Mouse (Mus musculus) CH12F3 (cell line): ENCODE measurements around the gene Fgf18.

Source experiments
- in situ Hi-C: fragments of 300-500 bp; cut with MboI; formaldehyde crosslinking; loops from 2 replicates; pipeline ENCODE4 v1.14.3; 2020; ENCODE audit warnings: low sequenced_read_pairs

Gene Fgf18

GRCm38 (mm10) chr11:33075293-33075692 is 71.9 kb downstream of the Fgf18 start:
- in situ Hi-C loops: no loop called here

GRCm38 (mm10) chr11:33074541-33074940 is 72.7 kb downstream of the Fgf18 start:
- in situ Hi-C loops: no loop called here

- in situ Hi-C loops: no loop called here
These were observed 75.8 kb downstream of the Fgf18 start for GRCm38 (mm10) chr11:33071358-33071922.

GRCm38 (mm10) chr11:33070520-33070919 is 76.7 kb downstream of the Fgf18 start:
- in situ Hi-C loops: no loop called here
